Mouse (Mus musculus) right cerebral cortex, adult 18-20 months (tissue): Measurements from ENCODE around the gene Mfng.

Experiments used
- DNase-seq: peaks from one replicate; pipeline ENCODE4 v3.0.0; 2022; ENCODE audit warnings: mixed read lengths

Mfng gene

GRCm38 (mm10) chr15:78755226-78755625 is 18.0 kb downstream of the Mfng start:
- no peak for DNase-seq

- DNase-seq = no peak
These were observed 19.1 kb downstream of the Mfng start for GRCm38 (mm10) chr15:78754144-78754543.

DNA sequence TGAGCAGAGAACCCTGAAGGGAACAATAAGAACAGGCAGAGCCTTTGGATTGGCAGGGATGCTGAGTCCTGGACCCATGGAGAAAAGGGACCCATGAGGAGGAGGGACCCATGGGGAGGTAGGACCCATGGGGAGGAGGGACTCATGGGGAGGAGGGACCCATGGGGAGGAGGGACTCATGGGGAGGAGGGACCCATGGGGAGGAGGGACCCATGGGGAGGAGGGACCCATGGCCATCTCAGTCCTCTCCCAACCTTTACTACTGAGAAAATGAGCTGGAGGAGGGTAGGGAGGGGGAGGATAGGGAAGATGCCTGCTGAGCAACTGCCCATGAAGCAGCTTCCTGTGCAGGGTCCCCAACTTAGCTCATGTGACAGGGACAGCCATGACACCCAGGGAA is 20.3 kb downstream of the Mfng start:
- no peak for DNase-seq

DNA sequence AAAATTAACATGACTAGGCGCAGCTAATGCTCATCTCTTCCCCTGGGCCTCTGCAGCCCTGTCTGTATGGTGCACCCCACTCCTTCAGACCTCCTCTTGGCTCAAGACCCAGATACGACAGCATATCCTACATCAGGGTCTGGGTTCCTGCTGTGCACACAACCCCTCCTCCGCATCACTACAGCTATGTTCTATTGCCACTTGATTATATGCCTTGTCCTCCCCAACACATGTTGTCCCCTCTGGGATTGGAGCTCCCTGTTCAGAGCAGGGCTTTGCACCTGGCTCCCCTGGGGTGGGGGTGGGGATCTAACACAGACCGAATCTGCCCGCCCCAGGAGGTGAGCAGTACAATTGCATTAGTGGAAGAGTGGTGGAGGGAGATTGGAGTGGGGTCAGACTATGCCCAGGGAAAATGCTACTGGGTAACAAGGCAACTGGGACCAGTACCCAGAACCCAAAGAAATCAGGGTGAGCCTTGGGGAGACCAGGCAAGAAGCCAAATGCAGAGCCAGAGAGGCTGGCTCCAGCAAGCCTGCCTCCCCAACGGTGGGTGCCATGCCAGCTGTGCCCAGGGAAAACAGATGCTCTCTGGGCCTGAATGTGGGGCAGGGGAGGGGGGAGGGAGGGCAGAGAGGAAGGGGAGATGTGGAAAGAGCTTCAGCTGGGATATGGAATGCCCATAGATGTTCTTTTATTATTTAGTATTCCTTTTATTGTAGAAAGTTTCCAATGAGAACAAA is 22.5 kb downstream of the Mfng start:
- DNase-seq = no peak

DNA sequence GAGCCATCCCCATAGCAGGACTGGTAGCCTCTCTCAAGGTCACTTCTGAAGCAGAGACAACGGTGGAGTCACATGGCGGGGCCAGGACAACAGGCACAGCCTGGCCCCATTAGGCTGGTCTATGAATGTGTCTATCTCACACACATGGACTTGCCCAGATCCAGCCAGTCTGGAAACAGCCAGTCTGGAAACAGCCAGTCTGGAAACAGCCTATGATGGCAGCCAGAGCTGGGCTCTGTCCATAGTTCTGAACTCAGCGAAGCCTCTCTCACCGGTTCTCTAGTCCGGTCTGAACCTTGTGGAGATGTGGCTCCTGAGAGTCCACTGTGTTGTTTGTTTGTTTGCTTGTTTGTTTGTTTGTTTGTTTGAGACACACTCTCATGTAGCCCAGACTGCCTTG is 23.4 kb downstream of the Mfng start:
- no peak for DNase-seq

DNA sequence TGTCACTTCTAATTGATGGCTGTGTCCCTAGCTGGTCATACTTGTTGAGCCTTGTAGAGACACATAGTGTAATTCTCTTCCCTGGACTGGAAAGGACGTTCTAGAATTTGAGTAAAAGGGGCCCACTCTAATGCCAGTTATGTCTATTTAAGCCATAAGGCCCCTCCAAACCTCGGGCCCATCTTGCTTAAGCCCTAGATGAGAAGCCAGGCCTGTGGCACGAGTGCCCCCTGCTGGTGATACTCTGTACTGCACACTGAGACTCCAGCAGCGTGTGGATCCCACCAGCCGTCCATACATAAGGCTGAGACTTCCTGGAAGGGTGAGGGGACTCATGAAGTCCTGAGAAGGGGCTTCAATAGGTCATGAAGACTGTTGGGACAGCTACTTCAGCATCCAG is 29.1 kb downstream of the Mfng start:
- DNase-seq = peak; percentile 67

GRCm38 (mm10) chr15:78742831-78743230 is 30.4 kb downstream of the Mfng start:
- no peak for DNase-seq

DNA sequence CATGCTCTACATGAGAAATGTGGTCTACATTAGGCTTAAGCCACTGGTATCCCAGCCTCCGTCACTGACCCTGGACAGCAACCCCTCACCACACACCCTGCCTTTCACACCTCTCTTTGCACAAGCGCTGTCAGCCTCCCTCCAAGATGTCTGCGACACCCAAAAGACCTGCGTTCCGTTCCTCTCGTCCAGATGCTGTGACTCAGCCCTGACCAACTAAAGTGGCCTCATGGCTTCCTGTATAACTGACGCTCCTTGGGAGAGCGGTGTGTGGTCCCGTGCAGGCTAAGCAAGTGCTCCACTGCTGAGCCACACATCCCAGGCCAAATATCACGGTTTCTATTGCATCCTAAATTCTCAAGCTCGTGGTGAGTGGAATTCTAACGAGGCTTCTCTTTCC is 32.6 kb downstream of the Mfng start:
- DNase-seq = no peak

DNA sequence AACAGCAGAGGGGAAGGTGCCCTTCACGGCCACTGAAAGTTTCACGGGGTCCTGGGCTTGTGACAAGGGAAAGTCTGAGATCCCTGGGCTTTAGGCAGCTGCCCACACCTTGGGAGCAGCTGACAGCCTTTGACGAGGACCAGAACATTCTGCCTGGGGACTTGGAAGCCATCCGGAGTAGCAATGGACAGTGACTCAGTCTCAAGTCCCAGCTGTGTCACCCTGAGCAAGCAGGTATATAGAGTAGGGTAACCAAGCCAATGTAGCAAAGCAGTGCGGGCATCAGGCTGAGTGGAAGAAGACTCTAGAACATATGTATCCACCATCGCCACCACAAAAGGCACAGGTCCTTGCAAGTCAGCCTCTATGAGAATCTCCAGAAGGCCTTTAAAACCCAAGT is 36.1 kb downstream of the Mfng start:
- no peak for DNase-seq

DNA sequence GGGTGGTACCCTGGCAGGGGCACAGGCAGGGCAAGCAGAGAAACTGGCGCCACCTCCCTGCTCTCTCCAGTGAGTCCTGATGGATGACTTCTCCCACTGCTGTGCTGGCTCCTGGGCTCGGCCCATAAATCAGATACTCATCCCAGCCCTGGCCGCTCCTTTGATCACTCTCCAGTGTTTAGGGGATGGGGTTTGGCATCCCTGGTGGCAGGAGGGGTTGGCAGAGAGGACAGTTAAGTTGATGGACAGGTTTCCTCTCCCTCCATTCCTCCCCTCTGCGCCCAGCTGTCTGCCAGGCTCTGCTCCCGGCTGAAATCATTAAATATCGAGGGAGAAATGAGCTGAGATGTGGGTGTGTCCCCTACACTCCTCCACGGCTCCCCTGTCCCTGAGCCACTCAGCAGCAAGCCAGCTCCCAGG is 36.6 kb downstream of the Mfng start:
- DNase-seq = no peak

- DNase-seq = no peak
These were observed 37.1 kb downstream of the Mfng start for GRCm38 (mm10) chr15:78736181-78736579.

DNA sequence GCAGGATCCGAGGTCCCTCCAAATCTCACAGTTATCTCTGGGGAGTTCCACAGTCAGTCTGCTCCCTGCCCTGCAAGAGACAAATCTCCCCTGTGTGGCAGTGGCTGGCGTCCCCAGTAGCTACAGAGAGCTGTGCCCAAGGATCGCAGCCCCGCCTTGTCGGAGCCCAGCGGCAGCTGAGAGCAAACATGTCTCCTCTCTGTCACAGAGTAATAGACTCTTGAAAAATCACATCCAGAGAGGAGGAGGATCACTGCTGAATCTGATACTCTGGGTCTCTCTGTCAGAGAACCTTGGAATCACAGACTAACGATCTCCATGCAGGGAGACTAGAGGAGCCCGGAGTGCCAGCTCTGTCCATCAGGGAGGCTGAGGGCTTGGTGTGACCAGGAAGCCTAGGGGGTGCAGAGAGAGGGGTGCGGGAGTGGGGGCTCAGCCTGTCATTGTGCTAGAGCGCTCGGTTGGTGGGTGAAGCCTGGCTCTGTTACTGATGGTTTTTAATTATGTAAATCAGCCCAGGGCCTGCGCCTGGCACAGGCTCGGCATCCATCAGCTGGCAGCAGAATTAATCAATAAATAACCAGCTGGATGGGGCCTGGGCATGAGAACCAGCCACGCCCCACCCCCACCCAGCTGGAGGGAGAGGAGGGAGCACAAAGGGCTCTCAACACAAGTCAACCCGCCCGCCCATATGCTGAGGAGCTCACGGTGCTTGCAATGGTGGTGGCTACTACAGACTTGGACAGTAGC is 37.7 kb downstream of the Mfng start:
- DNase-seq = no peak

GRCm38 (mm10) chr15:78731830-78732229 is 41.4 kb downstream of the Mfng start:
- no peak for DNase-seq

DNA sequence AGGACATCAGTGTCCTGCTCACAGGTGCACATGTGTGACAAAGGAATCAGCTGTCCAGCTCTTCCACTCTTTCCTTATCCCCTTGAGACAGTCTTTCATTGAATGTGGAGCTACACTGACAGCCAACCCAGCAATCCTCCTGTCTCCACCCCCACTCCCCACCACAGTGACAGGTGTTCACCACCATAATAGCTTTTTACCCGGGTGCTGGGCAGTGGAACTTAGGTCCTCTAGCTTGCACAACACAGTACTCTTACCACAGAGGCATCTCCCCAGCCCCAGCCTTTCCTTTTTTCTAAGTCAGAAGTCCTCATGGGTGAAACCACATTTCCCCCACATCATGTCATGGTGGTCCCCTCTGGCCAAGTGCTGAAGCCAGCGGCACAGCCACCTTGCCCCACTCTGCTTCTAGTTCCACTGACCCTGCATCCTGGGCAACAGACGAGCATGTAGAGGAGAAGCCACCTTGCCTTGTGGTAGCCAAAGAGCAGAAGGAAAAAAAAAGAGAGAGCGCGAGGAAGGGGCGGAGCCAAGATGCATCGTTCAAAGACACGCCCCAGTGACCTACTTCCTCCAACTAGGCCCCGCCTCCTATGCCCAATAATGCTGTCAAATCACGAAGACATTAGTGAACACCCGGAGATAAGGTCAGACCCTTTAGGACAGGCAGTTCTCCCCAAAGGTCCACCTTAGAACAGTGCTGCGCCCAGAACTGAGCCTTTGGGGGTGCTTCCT is 42.8 kb downstream of the Mfng start:
- DNase-seq = no peak

GRCm38 (mm10) chr15:78726697-78727096 is 46.6 kb downstream of the Mfng start:
- DNase-seq = no peak

DNA sequence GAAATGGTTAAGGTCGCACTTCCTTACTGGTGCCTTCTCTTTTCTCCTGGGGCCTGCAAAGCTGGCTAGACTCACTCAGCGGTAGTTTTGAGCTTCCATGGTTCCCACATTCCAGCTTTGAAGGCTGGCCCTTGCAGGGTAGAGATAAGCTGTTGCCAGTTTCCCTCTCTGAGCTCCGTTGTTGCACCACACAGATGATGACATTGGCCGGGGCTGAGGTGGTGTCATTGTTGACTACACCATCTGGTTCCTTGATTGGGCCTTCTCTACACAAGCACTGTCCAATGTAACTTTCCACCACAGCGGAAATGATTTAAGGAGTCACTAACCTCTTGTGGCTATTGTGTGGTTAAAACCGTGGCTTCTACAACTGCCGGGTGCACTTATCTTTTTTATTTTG is 52.7 kb downstream of the Mfng start:
- DNase-seq = no peak

- DNase-seq = peak; percentile 81
These were observed 53.2 kb downstream of the Mfng start for GRCm38 (mm10) chr15:78720094-78720493.

DNA sequence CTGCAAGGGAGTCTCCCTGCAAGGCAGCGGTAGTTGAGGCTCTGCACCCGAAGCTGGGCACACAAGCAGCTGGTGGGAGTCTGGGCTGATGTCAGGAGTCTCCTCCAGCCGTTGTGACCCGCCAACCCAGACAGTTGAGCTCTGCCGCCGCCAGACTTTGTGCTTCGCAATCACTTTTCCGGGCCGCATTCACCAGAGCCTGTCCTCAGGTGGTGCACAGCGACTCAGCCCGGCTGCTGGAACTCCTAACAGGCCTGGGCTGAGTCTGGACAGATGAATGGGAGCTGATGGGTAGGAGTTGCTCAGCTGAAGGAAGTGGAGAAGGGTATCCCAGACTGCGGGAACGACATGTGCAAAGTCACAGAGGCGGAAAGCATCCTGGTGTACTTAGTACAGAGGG is 53.9 kb downstream of the Mfng start:
- no peak for DNase-seq

DNA sequence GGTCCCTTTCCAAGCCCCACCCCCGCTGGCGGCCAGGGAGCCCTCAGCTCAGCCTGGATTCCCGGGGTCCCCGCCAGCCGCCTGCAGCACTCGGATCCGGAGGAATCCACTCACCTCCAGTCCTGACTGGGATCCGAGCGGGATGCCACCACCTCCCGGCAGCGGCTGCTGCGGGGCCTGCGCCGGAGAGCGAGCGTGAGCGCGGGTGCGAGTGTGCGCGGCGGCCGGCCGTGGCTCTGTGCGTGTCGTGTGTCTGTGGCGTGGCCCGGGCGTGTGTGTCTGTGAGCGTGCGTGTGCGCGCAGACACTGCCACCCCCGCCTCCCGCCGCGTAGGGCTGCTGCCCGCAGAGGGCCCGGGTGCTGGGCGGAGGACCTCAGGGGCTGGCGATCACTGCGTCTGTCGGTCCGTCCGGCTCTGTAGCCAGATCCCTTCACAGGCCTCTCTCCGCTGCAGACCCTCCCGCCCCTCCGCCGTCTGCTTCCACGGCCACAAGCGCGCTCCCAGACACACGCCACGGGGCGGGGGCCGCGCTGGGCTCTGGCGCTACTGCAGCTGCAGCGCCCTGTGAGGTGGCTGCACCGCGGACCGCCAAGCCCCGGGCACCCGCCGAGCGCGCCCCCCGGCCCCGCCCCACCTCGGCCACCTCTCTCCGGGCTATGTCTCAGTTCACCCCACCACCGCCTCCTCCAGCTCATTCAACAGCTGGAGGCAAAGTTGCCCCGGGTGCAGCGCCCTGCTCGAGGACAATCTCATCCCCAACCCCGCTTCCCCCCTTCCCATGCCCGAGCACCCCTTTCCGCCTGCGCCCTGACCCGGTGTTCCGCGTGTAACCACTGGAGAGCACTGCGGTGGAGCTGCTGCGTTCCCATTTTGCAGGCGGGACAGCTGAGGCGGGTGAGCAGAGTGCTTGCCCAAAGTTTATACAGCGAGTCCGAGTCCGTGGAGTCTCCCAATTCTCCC is 54.7 kb downstream of the Mfng start, which contains the start of gene Elfn2:
Gene Elfn2 (minus strand): TSS at position 482 of the 961 bp plus-strand sequence.
- DNase-seq = peak; percentile 83

DNA sequence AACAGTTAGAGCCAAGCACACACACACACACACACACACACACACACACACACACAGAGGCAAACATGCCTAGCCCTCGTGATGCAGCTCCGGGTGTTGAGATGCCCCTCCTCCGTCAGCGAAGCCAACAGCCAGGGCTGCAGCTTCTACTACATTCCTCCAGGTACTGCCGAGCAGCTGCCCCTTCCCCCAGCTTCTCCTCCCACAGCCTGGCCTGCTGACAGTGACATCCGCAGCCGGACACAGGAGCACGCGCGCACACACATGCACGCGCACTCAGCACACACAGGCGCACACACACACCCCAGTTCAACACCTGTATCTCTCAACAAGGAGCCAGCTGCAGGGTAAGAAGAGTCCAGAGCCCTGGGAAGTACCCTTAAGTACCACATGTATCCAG is 56.3 kb downstream of the Mfng start:
- no peak for DNase-seq

DNA sequence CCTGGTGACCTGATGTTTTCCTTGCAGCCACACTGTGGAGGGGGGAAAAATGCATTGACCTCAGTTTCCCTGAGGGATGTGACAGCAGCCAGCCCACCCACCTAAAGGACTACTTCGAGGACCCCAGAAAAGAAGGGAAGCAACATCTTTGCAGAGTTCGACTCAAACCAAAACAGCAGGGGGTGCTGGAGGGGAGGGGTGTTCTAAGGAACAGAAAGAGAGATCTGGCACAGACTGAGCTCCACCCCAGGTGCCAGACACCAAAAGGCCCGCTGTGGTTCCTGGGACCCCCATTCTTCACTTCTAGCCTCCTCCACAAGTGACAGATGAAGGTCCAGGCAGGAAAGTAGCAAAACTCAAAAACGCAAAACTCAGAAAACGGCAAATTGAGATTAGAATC is 57.4 kb downstream of the Mfng start:
- no peak for DNase-seq

GRCm38 (mm10) chr15:78713751-78714150 is 59.5 kb downstream of the Mfng start:
- DNase-seq = no peak
